Mouse (Mus musculus) kidney, postnatal 25 days (tissue): ENCODE results near the gene Stx2.
A peak's percentile ranks its signal among the peaks of the same experiment; 100 is the strongest.
"Not testable (repeated sequence)": the region's sequence is repeated elsewhere in the genome, so short reads cannot be mapped to it uniquely, and the experiment has no call there.

Experiments
- DNase-seq, 2 experiments: peaks; one replicate each; pipeline ENCODE4 v3.0.0; 2021; ENCODE audit warnings: mixed read lengths in 2 of 2

Gene Stx2

GRCm38 (mm10) chr5:129008008-129008407, 366 bp downstream of the Stx2 start:
- peak in 1 of 2 experiments; percentile 14 for DNase-seq

GRCm38 (mm10) chr5:129007105-129007957, 1.0 kb downstream of the Stx2 start:
- DNase-seq = peak; percentile 60 to 81

GRCm38 (mm10) chr5:129006031-129006788, 2.2 kb downstream of the Stx2 start:
- peak; percentile 32 to 52 for DNase-seq

- no peak for DNase-seq
These were observed 3.0 kb downstream of the Stx2 start for GRCm38 (mm10) chr5:129005416-129005815.

GRCm38 (mm10) chr5:129002571-129003011, 5.8 kb downstream of the Stx2 start:
- peak; percentile 57 to 78 for DNase-seq

- DNase-seq = no peak
These were observed 7.5 kb downstream of the Stx2 start for GRCm38 (mm10) chr5:129000706-129001468.

GRCm38 (mm10) chr5:128987141-128987954, 21.0 kb downstream of the Stx2 start:
- peak; percentile 72 to 82 for DNase-seq

- no peak for DNase-seq
These were observed 22.4 kb downstream of the Stx2 start for GRCm38 (mm10) chr5:128985946-128986345.

GRCm38 (mm10) chr5:128984536-128984935, 23.8 kb downstream of the Stx2 start:
- no peak for DNase-seq

- peak; percentile 60 to 77 for DNase-seq
These were observed 26.8 kb downstream of the Stx2 start for GRCm38 (mm10) chr5:128981607-128982006.

- no peak for DNase-seq
These were observed 27.5 kb downstream of the Stx2 start for GRCm38 (mm10) chr5:128980857-128981256.

- no peak for DNase-seq
These were observed 29.4 kb downstream of the Stx2 start for GRCm38 (mm10) chr5:128978957-128979356.

- not testable (repeated sequence) for DNase-seq
These were observed 30.9 kb downstream of the Stx2 start for GRCm38 (mm10) chr5:128977466-128977865.

- peak; percentile 64 to 72 for DNase-seq
These were observed 32.1 kb downstream of the Stx2 start for GRCm38 (mm10) chr5:128976266-128976665.

- DNase-seq = peak; percentile 61 to 74
These were observed 37.1 kb downstream of the Stx2 start for GRCm38 (mm10) chr5:128971298-128971697.

- no peak for DNase-seq
These were observed 37.5 kb downstream of the Stx2 start for GRCm38 (mm10) chr5:128970878-128971277.

- no peak for DNase-seq
These were observed 44.0 kb downstream of the Stx2 start for GRCm38 (mm10) chr5:128964353-128964752.

- DNase-seq = no peak
These were observed 49.5 kb downstream of the Stx2 start for GRCm38 (mm10) chr5:128958916-128959315.

GRCm38 (mm10) chr5:128954371-128954770, 54.0 kb downstream of the Stx2 start:
- DNase-seq = peak in 1 of 2 experiments; percentile 27

GRCm38 (mm10) chr5:128953278-128954070, 54.9 kb downstream of the Stx2 start, which contains the start of gene Rimbp2:
Gene Rimbp2 (minus strand): TSS chr5:128953486.
- no peak for DNase-seq
